Mouse (Mus musculus) adrenal gland, postnatal 25 days (tissue): ENCODE data around the gene Ssbp3. TPM values are rescaled to one million over a fixed set of nuclear protein-coding genes. Genes with fewer than 3 reads are reported as not detected.

Experiments used
- DNase-seq: peaks from one replicate; pipeline ENCODE4 v3.0.0; 2021; ENCODE audit warnings: mixed read lengths
- total RNA-seq: library from RNA; stranded (reverse); gene quantifications from 2 replicates; pipeline ENCODE4 v1.2.3, GENCODE M21; 2021

Ssbp3 gene
- total RNA-seq, 1 experiment from 2014 or later, result 82.6 TPM

DNA sequence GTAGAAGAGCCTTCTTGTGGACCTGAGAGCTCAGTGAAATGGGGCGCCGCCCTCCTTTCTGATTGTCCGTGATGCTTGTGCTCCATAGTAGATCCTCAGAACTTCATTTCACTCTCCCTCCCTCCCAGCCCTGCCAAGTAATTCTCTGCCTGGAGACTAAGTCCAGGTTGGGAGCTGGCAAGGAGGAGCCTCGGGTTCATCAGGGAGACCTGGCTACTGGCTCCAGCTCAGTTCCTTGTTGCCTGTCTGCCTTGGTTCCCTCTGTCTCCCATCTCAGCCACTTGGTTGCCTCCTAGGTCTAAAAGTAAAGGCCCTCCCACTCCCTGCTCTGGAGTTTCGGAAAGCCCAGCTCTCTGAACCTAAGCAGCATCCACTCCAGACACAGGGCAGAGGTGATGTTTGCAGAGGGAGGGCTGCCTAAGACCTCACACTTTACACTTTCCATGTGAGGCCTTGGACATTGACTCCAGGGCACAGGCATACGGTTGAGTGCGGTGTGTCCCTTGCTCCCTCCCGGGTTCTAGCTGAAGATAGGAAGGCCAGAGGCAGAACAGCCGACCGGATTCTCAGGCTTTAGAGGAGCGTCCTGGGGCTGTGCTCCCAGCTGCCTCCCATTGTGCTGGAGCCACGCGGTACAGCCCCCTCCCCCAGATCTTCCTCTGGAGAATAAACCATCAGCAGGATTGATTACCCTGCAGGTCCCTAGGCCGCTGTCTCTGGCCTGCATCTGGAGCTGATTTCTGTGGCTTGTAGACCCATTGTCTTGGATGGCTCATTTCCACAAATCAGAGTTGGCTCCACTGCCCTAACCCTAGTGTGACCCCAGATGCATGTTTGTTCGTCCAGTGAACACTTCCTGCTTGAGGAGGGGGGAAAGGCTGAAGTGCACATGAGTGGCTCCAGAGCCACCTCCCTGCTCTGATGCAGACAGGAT is 75.7 kb downstream of the Ssbp3 start:
- no peak for DNase-seq

GRCm38 (mm10) chr4:106987725-106988364 is 77.3 kb downstream of the Ssbp3 start:
- DNase-seq, result peak; percentile 80

GRCm38 (mm10) chr4:106988886-106989225 is 78.4 kb downstream of the Ssbp3 start:
- no peak for DNase-seq

DNA sequence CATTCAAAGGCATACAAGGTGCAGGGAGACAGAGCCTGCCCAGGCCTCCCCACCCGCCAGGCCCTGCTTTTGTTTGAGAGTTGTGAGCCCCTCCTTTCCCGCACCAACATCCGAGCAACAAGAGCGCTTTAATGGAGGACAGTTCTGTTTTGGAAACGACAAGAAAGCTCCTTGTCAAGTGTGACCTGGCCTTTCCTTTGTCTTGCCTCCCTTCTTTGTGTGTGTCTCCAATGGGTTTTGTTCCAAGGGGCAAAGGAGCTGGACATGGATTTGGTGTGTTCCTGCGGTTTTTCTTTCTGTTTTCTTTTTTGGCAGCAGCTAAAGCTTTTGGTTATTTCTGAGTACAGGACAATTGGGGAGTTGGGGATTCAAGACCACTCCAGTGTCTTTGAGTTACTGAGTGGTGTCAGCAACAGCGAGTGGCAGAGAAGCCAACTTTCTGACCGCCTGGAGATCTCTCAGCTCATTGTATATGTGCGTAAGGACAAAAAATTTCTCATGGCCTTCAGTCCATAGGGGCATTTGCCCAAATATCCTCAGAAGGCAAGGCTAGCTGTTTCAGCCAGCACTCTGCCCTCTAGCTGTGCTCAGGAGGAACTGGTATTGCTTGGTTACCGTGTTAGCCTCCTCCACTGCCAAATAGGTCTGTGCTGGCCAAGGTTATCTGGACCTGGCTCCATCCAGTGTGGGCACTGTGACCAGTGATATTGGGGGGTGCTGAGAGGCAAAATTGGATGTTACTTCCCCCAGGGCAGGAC is 78.9 kb downstream of the Ssbp3 start:
- DNase-seq, result no peak

GRCm38 (mm10) chr4:106993053-106993452 is 82.6 kb downstream of the Ssbp3 start:
- no peak for DNase-seq

- DNase-seq, result no peak
Observed at GRCm38 (mm10) chr4:106994252-106994651, 83.8 kb downstream of the Ssbp3 start.

DNA sequence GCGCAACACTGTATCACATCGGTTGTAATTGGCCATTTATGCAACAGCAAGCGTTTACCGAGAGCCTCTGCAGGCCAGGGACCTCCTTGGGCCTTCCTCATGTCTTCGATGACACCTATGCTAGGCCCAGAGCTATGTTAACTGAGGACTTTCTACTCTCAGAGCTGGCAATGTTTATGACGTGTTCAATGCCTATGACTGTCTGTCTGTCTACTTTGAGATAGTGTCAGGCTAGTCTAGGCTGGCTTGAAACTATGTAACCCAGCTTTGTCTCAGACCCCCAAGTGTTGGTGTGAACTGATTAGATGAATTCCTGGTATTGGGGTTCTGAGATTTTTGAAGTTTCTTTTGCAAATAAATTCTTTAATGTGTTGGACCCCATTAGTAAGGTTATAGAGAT is 84.6 kb downstream of the Ssbp3 start:
- no peak for DNase-seq

- DNase-seq, result no peak
Observed at GRCm38 (mm10) chr4:106995513-106995912, 85.0 kb downstream of the Ssbp3 start.

DNA sequence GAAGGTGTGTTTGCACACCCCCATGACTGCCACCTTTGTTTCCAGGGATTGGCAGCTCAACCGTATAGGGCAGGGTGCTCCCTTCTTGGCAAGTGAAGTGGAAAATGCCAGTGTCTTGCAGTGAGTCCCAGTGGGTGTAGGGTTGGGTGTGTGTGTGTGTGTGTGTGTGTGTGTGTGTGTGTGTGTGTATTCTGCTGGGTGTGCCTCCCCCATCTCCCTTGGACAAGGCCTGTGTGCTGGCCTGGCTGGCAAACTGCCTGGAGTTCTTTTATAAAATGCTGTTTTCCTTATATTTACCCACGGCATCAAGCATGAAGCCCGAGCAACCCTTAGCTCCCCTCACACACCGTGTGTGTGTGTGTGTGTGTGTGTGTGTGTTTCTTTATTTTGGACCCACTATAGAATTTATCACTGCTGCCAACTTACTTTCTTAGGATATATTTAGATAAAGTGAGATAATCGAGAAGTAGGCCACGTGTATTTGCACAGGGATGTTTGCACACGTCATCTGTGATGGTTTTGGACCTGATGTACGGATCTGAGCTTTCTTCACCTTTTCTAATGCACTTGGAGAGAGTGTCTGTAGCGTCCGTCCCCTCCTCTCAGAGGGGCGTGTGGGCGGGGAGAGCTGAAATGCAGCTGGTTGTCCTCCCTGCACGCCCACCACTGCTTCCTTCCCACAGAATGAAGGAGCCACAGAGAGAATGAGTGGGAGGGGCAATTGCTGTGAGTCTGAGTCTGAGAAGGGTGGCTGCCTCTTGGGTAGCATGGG is 86.0 kb downstream of the Ssbp3 start:
- no peak for DNase-seq

DNA sequence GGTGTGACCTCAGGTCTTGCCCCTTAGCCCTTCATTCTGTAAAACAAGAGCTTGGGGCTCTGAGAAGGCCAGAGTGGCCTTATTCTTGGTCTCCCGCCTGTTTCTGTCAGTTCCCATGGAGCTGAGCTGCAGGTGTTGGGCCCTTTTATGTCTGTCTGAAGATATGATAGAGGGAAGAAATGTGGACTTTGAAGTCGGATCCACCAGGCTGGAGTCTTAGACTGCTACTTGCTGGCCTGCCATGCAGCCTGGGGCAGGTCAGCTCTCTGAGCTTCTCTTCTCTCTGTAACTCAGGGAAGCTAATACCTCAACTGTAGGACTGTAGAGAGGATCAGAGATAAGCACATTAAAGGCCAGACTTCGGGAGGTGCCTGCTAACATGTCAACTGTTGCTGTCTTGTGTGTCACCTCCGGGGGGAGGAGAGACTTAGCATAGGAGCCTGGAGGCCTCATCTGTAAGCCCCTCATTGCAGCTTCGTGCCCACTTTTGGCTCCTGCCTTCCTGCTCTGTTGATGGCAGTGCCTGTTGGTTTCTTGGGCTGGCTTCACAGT is 90.8 kb downstream of the Ssbp3 start:
- DNase-seq, result no peak

- DNase-seq, result no peak
Observed at GRCm38 (mm10) chr4:107001916-107002488, 91.5 kb downstream of the Ssbp3 start.

- no peak for DNase-seq
Observed at GRCm38 (mm10) chr4:107002517-107003165, 92.1 kb downstream of the Ssbp3 start.

GRCm38 (mm10) chr4:107003199-107003598 is 92.7 kb downstream of the Ssbp3 start:
- no peak for DNase-seq

DNA sequence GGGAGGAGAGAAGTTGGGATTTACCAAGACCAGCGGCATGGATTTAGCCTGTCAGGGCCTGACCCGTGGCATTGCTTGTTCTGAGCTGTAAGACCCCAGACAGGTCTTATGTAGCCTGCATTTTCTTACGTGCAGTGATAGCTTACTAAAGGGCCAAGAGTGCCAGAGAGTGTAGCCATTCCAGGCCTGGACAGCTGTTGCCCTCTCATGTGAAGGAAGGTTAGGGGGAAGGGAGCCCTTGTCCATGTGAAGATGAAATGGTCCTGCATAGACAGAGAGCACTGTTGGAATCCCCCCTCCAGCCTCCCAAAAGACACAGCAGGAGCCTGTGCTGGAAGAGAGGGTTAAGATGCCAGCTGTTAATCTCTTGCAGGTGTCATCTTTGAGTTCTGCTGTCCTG is 93.3 kb downstream of the Ssbp3 start:
- DNase-seq, result no peak

DNA sequence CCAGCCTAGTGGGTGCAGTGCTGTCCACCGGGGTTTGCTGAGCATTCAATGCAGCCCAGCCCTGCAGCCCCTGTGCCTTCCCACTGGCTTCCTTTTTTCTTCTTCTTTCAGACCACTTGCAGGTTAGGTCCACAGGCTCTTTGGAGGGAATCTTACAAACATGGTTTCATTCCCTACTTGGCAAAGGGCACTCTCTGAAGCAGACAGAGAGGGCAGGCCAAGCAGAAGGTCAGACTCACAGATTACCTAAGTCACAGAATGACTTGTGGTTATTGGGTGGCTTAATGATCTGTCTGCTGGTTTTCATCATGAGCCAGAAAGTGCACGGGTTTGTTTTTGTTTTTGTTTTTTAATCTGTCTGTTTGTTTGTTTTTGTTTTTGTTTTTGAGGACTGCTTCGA is 93.8 kb downstream of the Ssbp3 start:
- no peak for DNase-seq

DNA sequence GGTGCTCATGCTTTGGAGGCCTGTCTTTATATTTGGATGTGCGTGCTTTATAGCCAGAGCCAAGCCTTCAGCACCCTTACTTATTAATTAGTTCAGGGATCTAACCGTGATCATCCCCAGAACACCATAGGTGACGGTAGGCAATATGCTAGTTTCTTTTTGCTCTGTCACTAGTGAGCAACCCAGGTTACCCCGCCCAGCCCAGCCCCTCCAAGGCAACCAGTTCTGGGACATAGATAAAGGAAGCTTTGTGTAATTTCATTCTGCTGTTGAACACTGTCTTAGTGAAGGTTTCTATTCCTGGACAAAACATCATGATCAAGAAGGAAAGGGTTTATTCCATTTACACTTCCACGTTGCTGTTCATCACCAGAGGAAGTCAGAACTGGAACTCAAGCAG is 94.7 kb downstream of the Ssbp3 start:
- DNase-seq, result no peak

DNA sequence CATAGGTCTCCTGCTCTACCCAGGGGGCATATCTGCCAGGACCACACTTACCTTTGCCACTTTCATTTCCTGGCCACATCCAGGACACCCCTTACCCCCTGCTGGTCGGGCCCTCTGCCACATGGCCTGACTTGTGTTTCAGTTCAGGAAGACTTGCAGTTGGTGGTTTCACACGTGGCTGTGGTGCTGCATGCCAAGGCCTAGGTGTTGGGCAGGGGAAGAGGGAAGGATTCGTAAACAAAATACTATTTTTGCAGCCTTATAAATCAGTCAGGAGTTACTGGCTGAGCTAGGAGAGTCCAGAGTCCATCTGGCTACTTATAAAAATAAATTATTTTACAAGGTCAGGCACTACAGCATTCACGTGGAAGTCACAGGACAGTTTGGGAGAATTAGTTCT is 95.7 kb downstream of the Ssbp3 start:
- DNase-seq, result no peak

DNA sequence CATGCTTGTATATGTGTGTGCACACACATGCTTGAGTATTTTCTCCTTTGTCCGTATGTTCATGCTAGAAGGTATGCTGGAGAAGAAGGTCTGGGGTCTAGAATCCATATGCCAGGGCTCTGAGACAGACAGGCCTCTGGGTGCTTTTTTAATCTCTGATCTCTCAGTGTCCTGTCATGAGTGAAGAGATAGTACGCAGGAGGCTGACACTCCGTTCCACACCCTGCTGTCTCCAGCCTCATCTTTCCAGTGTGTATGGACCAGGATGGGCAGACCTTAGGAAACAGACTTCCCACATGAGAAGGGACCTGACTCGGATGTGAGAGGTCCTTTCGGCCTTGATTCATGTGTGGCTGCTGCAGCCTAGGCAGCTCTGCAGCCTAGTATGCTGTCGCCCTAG is 96.3 kb downstream of the Ssbp3 start:
- DNase-seq, result no peak

DNA sequence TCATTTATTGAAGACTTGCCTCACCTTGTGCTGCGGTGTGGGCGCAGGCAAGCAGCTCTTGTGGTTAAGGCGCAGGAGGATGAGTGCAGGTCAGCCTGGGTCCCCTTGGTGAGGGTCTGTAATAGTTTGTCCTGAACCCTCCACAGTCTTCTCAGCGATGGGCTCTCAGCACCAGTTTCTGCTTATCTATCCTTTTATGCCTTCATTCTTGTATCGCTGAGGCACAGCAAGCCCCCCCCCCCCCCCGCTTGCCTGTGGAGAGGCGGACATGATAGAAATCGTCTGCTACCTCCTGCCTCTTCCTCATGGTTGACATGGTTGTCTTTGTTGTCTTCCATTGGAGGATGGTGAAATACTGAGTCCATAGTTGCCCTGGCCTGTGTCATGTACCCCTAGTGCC is 96.9 kb downstream of the Ssbp3 start:
- no peak for DNase-seq

DNA sequence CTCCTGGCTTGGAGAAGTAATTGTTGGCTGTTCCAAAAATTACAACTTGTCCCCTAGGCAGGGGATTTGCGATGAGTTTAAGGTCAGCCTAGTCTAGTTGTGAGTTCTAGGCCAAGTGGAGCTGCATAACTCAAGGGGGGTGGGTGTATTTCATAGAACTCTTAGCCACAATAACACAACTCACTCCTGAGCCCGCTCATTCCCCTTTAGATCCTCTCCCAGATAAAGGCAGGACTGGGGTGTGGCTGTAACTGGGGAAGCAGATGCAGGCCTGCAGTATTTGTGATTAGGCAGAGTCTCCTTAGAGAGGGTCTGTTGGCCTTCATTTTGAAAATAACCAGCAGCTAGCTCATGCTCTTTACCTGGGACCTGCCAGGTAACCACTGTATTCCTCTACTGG is 97.7 kb downstream of the Ssbp3 start:
- DNase-seq, result no peak

- DNase-seq, result no peak
Observed at GRCm38 (mm10) chr4:107009548-107009947, 99.0 kb downstream of the Ssbp3 start.
